Mouse (Mus musculus): ENCODE measurements at regions not wholly inside any gene's neighbourhood (a gene's known extent, or its start where the extent isn't known, plus 50 kb on each side); places are given as distances from the start of the nearest gene placed in this dataset.

GRCm38 (mm10) chr4:154774332-154774731 lies 62.9 kb upstream of the Ttc34 start:
- TF ChIP-seq TCF12 (IDR thresholded peaks at IDR 0.05; ENCODE audit: low read depth, low read length) = no peak
- no peak for TF ChIP-seq CTCF (conservative IDR thresholded peaks at IDR 0.05 in 1 of 2, IDR thresholded peaks at IDR 0.05 in 1 of 2; ENCODE audit: low read depth in 2 of 2, low read length in 2 of 2)
- no peak for TF ChIP-seq RCOR1 (conservative IDR thresholded peaks at IDR 0.05; ENCODE audit: low read depth, low read length)
- TF ChIP-seq IRF4 (IDR thresholded peaks at IDR 0.05; ENCODE audit: low read depth, low read length) = no peak
- TF ChIP-seq POLR2A (IDR thresholded peaks at IDR 0.05; ENCODE audit: low read depth, low read length) = no peak
- no peak for TF ChIP-seq HCFC1 (IDR thresholded peaks at IDR 0.05; ENCODE audit: low read depth, low read length)
- TF ChIP-seq MAX (IDR thresholded peaks at IDR 0.05; ENCODE audit: low read length) = no peak
- no peak for TF ChIP-seq SMC3 (IDR thresholded peaks at IDR 0.05; ENCODE audit: low read depth, low read length)
- TF ChIP-seq MEF2A (IDR thresholded peaks at IDR 0.05; ENCODE audit: borderline replicate concordance, low read depth, low read length) = no peak
- TF ChIP-seq USF1 (IDR thresholded peaks at IDR 0.05; ENCODE audit: low read depth, low read length) = no peak
- no peak for TF ChIP-seq ETS1 (conservative IDR thresholded peaks at IDR 0.05; ENCODE audit: low read depth, low read length)
- no peak for TF ChIP-seq GABPA (IDR thresholded peaks at IDR 0.05; ENCODE audit: insufficient replicate concordance, low read depth, low read length)
- TF ChIP-seq PAX5 (IDR thresholded peaks at IDR 0.05; ENCODE audit: low read length) = no peak
